Mouse (Mus musculus): ENCODE measurements around the gene Gse1.

Gene Gse1

GRCm38 (mm10) chr8:120276891-120277426 lies 48.7 kb downstream of the Gse1 start:
- DNase-seq, result no peak

- DNase-seq, result no peak
Observed at GRCm38 (mm10) chr8:120278009-120278408, 49.8 kb downstream of the Gse1 start.

GRCm38 (mm10) chr8:120279418-120279817 lies 51.2 kb downstream of the Gse1 start:
- no peak for DNase-seq

- peak; percentile 79 for DNase-seq
Observed at GRCm38 (mm10) chr8:120281487-120281886, 53.2 kb downstream of the Gse1 start.

GRCm38 (mm10) chr8:120282465-120282864 lies 54.2 kb downstream of the Gse1 start:
- DNase-seq, result no peak

- no peak for DNase-seq
Observed at GRCm38 (mm10) chr8:120284265-120284664, 56.0 kb downstream of the Gse1 start.

DNA sequence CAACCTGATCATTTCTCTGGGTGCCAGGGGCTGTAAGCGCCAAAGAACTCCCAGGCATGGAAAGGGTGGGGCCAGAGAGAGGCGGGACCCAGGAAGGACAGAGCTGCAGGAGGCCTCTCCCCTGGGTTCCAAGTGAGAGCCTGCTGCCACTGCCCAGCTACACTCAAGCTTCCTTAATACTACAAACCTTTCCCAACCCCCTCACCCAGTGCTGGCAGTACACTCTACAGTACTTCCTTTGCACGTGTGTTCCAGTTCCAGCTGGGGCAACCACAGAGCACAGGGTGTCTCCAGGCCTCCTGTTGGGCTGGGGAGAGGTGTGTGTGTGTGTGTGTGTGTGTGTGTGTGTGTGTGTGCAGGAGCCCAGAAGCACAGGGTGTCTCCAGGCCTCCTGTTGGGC lies 56.8 kb downstream of the Gse1 start:
- DNase-seq, result no peak

- DNase-seq, result no peak
Observed at GRCm38 (mm10) chr8:120285878-120286277, 57.6 kb downstream of the Gse1 start.

DNA sequence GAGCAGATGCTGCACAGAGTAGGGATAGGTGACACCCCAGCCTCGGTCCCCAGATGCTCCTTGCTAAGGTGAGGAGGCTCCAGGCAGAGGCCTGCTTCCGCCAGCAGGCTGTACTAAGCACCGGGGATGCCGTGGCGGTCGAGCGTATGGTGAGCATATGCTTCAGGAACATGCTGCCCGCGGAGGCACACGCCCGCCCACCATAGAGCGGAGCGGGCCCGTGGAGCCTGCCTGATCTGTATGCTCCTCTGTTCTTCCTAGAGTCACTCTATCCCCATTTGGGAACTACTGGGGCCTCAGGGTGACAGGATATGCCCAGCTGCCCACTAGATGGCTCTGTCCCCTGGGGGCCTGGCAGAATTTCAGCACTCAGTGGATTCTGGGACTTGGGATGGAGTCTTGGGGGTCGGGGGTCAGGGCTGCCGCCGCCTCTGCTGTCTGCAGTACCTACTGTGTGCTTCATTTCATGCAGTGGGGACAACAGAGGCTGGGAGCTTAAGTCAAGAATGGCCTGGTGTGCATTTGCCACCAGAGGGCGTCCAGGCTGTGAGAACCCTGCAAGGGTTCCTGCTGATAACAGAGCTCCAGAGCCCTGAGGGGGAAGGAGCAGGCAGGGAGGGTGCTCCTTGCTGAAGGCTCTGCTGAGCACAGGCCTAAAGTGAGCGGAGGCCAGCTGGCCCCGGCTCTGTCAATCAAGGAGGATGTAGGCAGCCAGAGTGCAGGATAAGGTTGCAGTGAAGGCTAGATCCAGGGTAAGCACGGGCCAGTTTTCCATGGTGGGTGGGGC lies 60.1 kb downstream of the Gse1 start:
- DNase-seq, result peak; percentile 58

DNA sequence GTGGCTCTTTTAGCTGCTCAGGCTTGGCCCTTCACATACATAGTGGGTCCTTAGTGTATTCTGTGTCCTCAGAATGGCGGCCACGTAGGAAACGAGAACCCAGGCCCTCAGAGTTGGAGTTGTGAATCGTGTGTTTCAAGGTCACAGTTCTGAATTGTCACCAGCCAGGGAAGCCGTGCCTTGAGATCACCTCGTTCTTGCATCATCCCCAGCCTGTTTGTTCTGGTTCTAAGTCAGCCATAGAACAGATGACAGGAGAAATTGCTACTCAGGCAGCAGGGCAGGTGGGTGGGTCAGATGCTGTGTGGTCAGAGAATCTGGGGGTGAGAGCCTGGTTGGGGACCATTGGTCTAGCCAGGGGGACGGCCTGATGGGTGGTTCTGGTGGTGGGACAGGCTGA lies 60.9 kb downstream of the Gse1 start:
- no peak for DNase-seq

- DNase-seq, result peak; percentile 78
Observed at GRCm38 (mm10) chr8:120289698-120290181, 61.5 kb downstream of the Gse1 start.

- DNase-seq, result no peak
Observed at GRCm38 (mm10) chr8:120290614-120291013, 62.4 kb downstream of the Gse1 start.

- DNase-seq, result no peak
Observed at GRCm38 (mm10) chr8:120291650-120292049, 63.4 kb downstream of the Gse1 start.

- DNase-seq, result no peak
Observed at GRCm38 (mm10) chr8:120292316-120293107, 64.3 kb downstream of the Gse1 start.

DNA sequence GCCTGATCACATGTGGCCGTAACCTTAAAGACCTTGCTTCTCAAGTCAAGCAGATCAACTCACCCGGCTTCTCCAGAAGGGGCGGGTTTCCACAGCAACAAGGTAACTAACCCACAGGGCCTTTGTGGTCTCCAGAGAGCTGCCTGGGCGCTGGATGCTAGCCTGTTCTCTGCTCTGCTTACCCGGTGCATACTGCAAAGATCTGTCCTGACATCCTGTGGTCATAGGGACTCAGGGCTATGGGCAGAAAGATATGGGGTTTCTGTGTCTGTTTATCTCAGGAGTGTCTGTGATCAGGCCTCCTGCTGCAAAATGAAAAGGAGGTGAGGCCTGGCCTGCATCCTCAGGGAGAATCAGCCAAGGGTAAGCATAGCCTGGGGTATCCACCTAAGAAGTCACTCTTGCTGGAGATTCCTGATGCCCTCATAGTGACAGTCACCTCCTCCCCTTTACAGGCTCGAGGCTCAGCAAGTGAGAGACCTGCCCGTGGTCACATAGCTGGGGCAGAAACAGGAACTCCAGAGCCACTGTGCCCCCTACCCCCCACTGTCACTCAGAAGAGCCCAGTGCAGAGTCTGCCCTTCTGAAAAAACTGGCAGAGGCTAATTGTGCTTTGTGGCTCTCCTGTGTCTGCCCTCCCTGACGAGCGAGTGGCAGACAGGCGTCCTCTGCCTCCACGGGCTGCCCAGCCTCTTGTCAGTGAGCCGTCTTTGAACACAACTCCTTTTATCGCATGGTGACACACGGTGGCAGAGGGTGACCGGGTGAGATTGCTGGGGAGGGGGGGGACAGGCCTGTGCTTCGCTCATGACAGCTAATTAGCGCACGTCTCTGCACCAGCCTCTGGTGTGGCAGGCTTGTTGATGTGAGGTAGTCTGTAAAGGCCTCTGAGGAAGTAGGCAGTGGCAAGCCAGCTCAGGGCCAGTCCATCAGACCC lies 65.4 kb downstream of the Gse1 start:
- DNase-seq, result no peak

- no peak for DNase-seq
Observed at GRCm38 (mm10) chr8:120294982-120295870, 67.0 kb downstream of the Gse1 start.

DNA sequence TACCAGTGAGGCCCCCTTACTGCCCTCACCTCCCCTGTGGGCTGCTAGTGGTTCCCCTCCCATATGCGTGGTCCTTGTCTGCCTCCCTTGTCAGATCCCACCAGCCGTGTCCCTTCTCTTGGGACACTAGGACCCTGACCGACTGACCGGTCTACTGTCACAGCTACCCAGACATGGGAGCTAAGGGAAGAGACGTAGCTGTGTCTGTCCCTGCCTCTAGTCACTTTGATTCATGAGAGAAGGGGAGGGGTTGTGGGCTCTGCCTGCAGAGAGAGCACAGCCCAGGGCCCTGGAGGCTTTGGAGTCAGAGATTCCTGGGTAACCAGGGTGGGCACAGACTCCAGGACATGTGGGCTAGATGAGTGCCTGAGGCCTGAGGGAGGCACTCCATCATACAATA lies 68.7 kb downstream of the Gse1 start:
- DNase-seq, result no peak

GRCm38 (mm10) chr8:120298601-120299532 lies 70.6 kb downstream of the Gse1 start:
- DNase-seq, result no peak

GRCm38 (mm10) chr8:120300601-120301141 lies 72.4 kb downstream of the Gse1 start:
- peak; percentile 87 for DNase-seq

All from cerebellum, adult 8-10 months (tissue).